Mouse (Mus musculus): ENCODE measurements around the gene Thoc3.

DNA sequence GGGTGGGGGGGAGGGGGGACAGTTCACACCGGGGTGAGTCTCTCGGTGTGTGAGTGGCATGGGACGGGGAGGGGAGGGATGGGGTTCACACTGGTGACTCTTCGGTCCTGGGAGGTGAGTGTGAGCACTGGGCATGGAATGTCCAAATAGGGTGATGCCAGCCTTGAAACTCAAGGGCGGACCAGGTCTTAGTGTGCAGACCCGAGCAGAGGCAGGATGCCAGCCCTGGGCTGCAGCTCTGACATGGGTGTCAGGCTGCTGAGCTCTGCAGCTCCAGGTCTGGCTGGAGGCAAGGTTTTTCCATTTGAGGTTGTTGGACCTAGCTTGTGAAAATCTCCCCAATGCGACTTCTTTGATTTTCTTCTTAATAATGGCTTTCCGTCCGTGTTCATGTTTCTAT lies 37.5 kb downstream of the Thoc3 start:
- no peak for TF ChIP-seq CTCF (IDR thresholded peaks at IDR 0.05; ENCODE audit: low read depth, low read length)
- TF ChIP-seq POLR2A (IDR thresholded peaks at IDR 0.05; ENCODE audit: extremely low read depth, insufficient read depth, low read length) = no peak
